Mouse (Mus musculus) MEL (cell line): ENCODE data around the gene Polr2e.

Experiments used
- CTCF ChIP-seq, 3 experiments: IDR thresholded peaks in 2 of 3; conservative IDR thresholded peaks in 1 of 3; 2 replicates each; pipeline ENCODE4 v1.5.1; 2011 to 2012; ENCODE audit warnings: low read length in 3 of 3, low read depth in 2 of 3, mild to moderate bottlenecking in 2 of 3, improper control_type of control experiment in 1 of 3, inconsistent platforms in 1 of 3, mixed read lengths in 1 of 3, moderate library complexity in 1 of 3; ENCODE audit not compliant: control insufficient read depth in 1 of 3, insufficient read depth in 1 of 3, poor library complexity in 1 of 3, severe bottlenecking in 1 of 3
- POLR2A ChIP-seq, 2 experiments: IDR thresholded peaks; 2 replicates each; pipeline ENCODE4 v1.6.1; 2011 to 2012; ENCODE audit warnings: low read length in 2 of 2, mild to moderate bottlenecking in 2 of 2, control low read depth in 1 of 2, improper control_type of control experiment in 1 of 2, low read depth in 1 of 2, moderate library complexity in 1 of 2; ENCODE audit not compliant: control insufficient read depth in 1 of 2, insufficient read depth in 1 of 2, poor library complexity in 1 of 2
- POLR2AphosphoS2 ChIP-seq: IDR thresholded peaks from 2 replicates; pipeline ENCODE4 v1.6.1; 2011; ENCODE audit warnings: low read length, improper control_type of control experiment
- TAL1 ChIP-seq: IDR thresholded peaks from 2 replicates; pipeline ENCODE4 v1.6.1; 2012; ENCODE audit warnings: mild to moderate bottlenecking, inconsistent platforms, low read length, moderate library complexity, mixed read lengths

GRCm38 (mm10) chr10:80072623-80073489, 33.3 kb upstream of the Polr2e start:
- no peak for TF ChIP-seq CTCF (IDR thresholded peaks at IDR 0.05 in 2 of 3, conservative IDR thresholded peaks at IDR 0.05 in 1 of 3; ENCODE audit: control insufficient read depth in 1 of 3, insufficient read depth in 1 of 3, low read depth in 2 of 3, low read length in 3 of 3, poor library complexity in 1 of 3, severe bottlenecking in 1 of 3)
- no peak for TF ChIP-seq POLR2A (IDR thresholded peaks at IDR 0.05; ENCODE audit: control insufficient read depth in 1 of 2, insufficient read depth in 1 of 2, low read depth in 1 of 2, low read length in 2 of 2, poor library complexity in 1 of 2)
- TF ChIP-seq TAL1 = no peak
- no peak for TF ChIP-seq POLR2AphosphoS2
